Mouse (Mus musculus) left cerebral cortex, postnatal 10 days (tissue): Measurements from ENCODE around the gene Jtb. TPM values are rescaled to one million over a fixed set of nuclear protein-coding genes. Genes with fewer than 3 reads are reported as not detected.

Experiments
- DNase-seq, 2 experiments: peaks; one replicate each; pipeline ENCODE4 v3.0.0; 2021 to 2022; ENCODE audit warnings: low spot score in 2 of 2, mixed read lengths in 1 of 2; ENCODE audit errors: extremely low spot score in 1 of 2
- intact Hi-C: fragments of 180-260 bp; cut with DNase I; formaldehyde crosslinking; loops from one replicate; pipeline ENCODE4 v1.15.1; 2025
- microRNA-seq: library from miRNA; unstranded; fragments of <30 nt; microRNA quantifications from one replicate; pipeline ENCODE4 v1.2.0, GENCODE M21; 2022
- total RNA-seq, 2 experiments: library from RNA; stranded (reverse); gene quantifications; 2 replicates each; pipeline ENCODE4 v1.2.3; 2021

Gene Jtb
- total RNA-seq, 2 experiments from 2014 or later: 43.7 to 44.4 TPM

DNA sequence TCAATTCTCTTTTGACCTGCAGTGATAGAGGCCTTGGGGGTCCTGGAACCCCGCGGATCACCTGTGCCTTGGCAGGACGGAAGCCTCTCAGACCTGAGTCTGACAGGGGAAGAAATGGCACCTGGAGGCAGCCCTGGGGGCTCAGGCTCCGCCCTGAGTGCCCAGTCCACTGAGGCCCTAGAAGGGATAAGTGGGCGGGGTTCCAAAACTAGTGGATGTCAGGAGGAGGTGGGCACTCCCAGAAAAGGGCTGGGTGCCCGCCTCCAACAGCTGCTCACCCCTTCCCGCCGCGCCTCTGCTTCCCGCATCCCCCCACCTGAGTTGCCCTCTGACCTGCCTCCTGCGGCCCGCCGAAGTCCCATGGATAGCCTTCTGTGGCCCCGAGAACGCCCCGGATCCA, 45.5 kb downstream of the Jtb start:
- intact Hi-C loops: no loop called here

DNA sequence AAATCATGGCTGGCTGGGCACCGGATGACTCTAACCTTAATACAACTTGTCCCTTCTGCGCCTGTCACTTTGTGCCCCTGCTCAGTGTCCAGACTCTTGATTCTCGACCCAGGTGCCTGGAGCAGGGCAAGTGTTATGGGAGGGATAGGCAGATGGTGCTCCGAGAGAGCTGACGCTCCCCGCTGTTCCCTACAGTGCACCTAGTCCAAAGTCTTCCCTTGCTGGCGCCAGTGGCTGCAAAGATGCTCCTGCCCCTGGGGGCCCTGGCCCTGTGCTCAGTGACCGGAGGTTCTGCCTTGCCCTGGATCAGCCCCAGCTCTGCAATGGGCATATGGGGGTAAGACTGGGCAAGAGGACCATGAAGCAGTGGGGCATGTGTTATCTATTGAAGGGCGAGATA, 46.4 kb downstream of the Jtb start:
- intact Hi-C loops: no loop called here
- no peak for DNase-seq

More for the DNA sequence above, 45.5 kb downstream of the Jtb start:
- no peak for DNase-seq

DNA sequence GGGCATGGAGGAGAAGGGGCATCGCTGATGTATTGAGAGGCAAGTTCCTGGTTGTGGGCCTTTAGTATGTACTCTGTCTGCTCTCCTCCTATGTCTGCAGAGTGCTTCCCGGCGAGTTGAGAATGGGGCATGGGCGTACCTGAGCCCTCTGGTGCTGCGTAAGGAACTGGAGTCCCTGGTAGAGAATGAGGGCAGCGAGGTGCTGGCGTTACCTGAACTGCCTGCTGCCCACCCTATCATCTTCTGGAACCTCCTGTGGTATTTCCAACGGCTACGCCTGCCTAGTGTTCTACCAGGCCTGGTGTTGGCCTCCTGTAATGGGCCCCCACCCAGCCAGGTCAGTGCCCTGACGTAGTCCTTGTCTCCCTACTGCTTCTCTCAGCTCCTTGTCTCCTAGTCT, 46.8 kb downstream of the Jtb start:
- no peak for DNase-seq
- intact Hi-C loops: no loop called here

DNA sequence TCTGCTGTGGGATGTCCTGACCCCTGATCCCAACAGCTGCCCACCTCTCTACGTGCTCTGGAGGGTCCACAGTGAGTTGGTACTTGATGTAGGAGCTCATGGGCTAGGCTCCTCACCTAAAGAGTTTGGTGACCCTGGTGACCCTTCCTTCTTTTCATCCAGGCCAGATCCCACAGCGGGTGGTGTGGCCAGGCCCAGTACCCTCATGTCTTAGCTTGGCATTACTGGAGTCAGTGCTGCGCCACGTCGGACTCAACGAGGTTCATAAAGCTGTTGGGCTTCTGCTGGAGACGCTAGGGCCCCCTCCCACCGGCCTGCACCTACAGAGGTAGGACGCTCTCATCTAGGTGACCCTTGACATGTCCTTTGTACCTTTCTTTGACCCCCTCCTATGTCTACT, 47.8 kb downstream of the Jtb start:
- DNase-seq: no peak
- intact Hi-C loops: no loop called here

DNA sequence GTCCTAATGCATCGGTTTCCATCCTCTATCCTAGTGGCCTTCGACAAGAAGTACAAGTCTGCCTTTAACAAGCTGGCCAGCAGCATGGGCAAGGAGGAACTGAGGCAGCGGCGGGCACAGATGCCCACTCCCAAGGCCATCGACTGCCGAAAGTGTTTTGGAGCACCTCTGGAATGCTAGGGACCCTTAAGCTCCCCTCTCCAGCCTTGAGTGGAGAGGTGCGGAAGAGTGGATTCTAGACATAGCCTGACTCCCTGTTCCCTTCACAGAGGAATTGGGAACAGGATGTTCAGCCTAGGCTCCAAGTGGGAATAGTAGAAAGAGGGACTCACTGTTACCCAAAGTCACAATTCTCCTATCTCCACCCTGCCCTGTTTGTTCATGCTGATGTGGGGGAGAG, 48.3 kb downstream of the Jtb start:
- intact Hi-C loops: no loop called here
- DNase-seq: no peak

DNA sequence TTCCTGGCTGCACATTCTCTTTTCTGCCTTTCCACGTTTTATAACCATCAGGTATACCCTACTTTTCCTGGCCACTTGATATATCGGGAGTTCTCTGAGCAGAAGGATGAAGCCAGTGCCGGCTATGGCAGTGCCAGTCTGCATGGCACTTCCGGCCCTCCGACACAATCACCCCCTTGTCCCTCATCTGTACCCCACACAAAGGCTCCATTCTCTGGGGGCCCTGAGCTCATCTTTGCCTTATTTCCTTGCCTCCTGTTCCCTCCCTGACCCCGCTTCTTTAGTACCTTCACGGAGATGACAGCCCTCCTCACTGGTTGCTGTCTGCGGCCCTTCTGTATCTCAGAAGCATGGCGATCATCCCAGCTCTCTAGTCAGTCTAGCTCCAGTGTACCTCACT, 49.3 kb downstream of the Jtb start:
- intact Hi-C loops: no loop called here
- DNase-seq: no peak

DNA sequence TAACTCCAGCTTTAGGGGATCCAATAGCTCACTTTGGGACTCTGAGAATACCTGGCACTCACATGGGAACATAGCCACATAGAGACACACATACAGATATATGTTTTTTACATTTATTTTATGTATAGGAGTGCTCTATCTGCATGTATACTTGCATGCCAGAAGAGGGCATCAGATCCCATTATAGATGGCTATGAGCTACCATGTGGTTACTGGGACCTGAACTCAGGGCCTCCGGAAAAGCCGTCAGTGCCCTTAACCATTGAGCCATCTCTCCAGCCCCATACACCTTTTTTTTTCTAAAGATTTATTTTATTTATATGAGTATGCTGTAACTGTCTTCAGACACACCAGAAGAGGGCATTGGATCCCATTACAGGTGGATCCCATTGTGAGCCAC, 52.8 kb downstream of the Jtb start:
- intact Hi-C loops: no loop called here
- no peak for DNase-seq

Small RNA genes lying within 50 kb of the gene (microRNA-seq; reads per million reads assigned to microRNA genes)
- gene Mir7012: not detected

Other genes with a start within 250 kb of the Jtb start
- gene Hax1, start 232.8 kb upstream of the Jtb start, total RNA-seq: 10 to 100 TPM; 53.4 to 60.2 TPM
- gene 4933434E20Rik, start 180.0 kb upstream of the Jtb start, total RNA-seq: 10 to 100 TPM; 76.1 to 76.6 TPM
- gene Ubap2l, start 179.0 kb upstream of the Jtb start, total RNA-seq: 100 to 1,000 TPM; 189 to 202 TPM
- 100 to 1,000 TPM; 259 to 260 TPM for gene Tpm3, start 158.9 kb upstream of the Jtb start, total RNA-seq
- gene Nup210l, start 127.5 kb upstream of the Jtb start, total RNA-seq: under 1 TPM; 0.56 to 0.59 TPM
- gene Rps27, start 17.9 kb upstream of the Jtb start, total RNA-seq: 100 to 1,000 TPM; 817 to 845 TPM
- 1 to 10 TPM; 6.5 to 7.0 TPM for gene Rab13, start 17.9 kb upstream of the Jtb start, total RNA-seq
- gene Creb3l4, start 11.9 kb downstream of the Jtb start, total RNA-seq: under 1 TPM in 1 of 2 experiments, not detected in 1; 0.24 TPM
- gene Slc39a1, start 16.6 kb downstream of the Jtb start, total RNA-seq: 10 to 100 TPM; 47.7 to 49.0 TPM
- 10 to 100 TPM; 26.4 to 31.2 TPM for gene Crtc2, start 22.6 kb downstream of the Jtb start, total RNA-seq
- gene Dennd4b, start 33.6 kb downstream of the Jtb start, total RNA-seq: 10 to 100 TPM; 25.2 to 27.1 TPM
- gene Gatad2b, start 61.6 kb downstream of the Jtb start, total RNA-seq: 10 to 100 TPM; 90.0 to 90.5 TPM
- 10 to 100 TPM; 11.5 to 12.1 TPM for gene Slc27a3, start 158.3 kb downstream of the Jtb start, total RNA-seq
- gene Ints3, start 202.0 kb downstream of the Jtb start, total RNA-seq: 10 to 100 TPM; 57.0 to 62.0 TPM
- gene Npr1, start 234.3 kb downstream of the Jtb start, total RNA-seq: 1 to 10 TPM; 3.4 to 4.3 TPM
- gene Ilf2, start 244.5 kb downstream of the Jtb start, total RNA-seq: 100 to 1,000 TPM; 111 to 115 TPM